Mouse (Mus musculus) myocyte (in vitro differentiated cells): ENCODE results near the gene Olfr419.

Experiments used
- E2F4 ChIP-seq: IDR thresholded peaks from one replicate; pipeline ENCODE4 v1.6.1; 2011; ENCODE audit warnings: mild to moderate bottlenecking, control low read depth, moderate library complexity; ENCODE audit not compliant: insufficient read depth
- MAX ChIP-seq: IDR thresholded peaks from one replicate; pipeline ENCODE4 v1.6.1; 2011; ENCODE audit warnings: low read depth, mild to moderate bottlenecking, control low read depth
- MYOD1 ChIP-seq, 3 experiments: IDR thresholded peaks; one replicate each; pipeline ENCODE4 v1.6.1; 2011; ENCODE audit warnings: control low read depth in 2 of 3, low read depth in 2 of 3, mild to moderate bottlenecking in 2 of 3, moderate library complexity in 1 of 3; ENCODE audit not compliant: insufficient read length in 2 of 3, control insufficient read depth in 1 of 3
- MYOG ChIP-seq, 3 experiments: IDR thresholded peaks; one replicate each; pipeline ENCODE4 v1.6.1; 2011; ENCODE audit warnings: control low read depth in 2 of 3, low read depth in 2 of 3, mild to moderate bottlenecking in 2 of 3; ENCODE audit not compliant: insufficient read length in 2 of 3, control insufficient read depth in 1 of 3, insufficient read depth in 1 of 3
- POLR2A ChIP-seq: IDR thresholded peaks from one replicate; pipeline ENCODE4 v1.6.1; 2011; ENCODE audit warnings: low read depth, mild to moderate bottlenecking, control low read depth, moderate library complexity; ENCODE audit not compliant: insufficient read length
- POLR2AphosphoS2 ChIP-seq: IDR thresholded peaks from one replicate; pipeline ENCODE4 v1.6.1; 2011; ENCODE audit warnings: low read depth, control low read depth; ENCODE audit not compliant: insufficient read length
- SRF ChIP-seq: IDR thresholded peaks from one replicate; pipeline ENCODE4 v1.6.1; 2011; ENCODE audit warnings: low read depth; ENCODE audit not compliant: control insufficient read depth, insufficient read length
- TCF12 ChIP-seq: IDR thresholded peaks from one replicate; pipeline ENCODE4 v1.6.1; 2011; ENCODE audit warnings: mild to moderate bottlenecking, control low read depth; ENCODE audit not compliant: poor library complexity, insufficient read depth, severe bottlenecking
- TCF3 ChIP-seq: IDR thresholded peaks from one replicate; pipeline ENCODE4 v1.6.1; 2011; ENCODE audit warnings: low read depth, control low read depth; ENCODE audit not compliant: insufficient read length
- USF1 ChIP-seq: IDR thresholded peaks from one replicate; pipeline ENCODE4 v1.6.1; 2011; ENCODE audit warnings: low read depth, mild to moderate bottlenecking, control low read depth, moderate library complexity

DNA sequence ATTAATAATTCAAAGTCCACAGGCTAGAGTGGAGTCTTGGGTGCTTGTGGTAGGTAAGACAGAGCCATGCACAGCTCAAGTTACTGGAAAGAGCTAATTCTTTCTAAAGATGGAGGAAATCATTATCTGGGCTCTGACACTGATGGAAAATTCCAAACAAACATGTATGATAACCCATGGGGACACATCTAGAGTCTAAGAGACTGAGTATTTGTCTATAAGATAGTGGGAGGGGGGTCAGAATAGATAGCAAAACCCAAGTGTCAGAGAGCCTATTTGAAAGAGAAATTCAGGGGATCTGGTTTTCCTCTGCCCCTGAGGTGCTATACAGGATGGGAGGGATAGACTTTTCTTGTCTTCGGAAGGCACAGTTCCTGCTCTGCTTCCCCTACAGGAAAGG is 5.8 kb downstream of the Olfr419 start:
- TF ChIP-seq POLR2A (no peak), TCF12 (no peak), POLR2AphosphoS2 (no peak), MYOG (IDR thresholded peaks at IDR 0.05; ENCODE audit: control insufficient read depth in 1 of 3, insufficient read depth in 1 of 3, insufficient read length in 2 of 3, low read depth in 2 of 3) (no peak), SRF (no peak), MAX (no peak), MYOD1 (IDR thresholded peaks at IDR 0.05; ENCODE audit: control insufficient read depth in 1 of 3, insufficient read length in 2 of 3, low read depth in 2 of 3) (no peak), TCF3 (no peak), E2F4 (no peak), USF1 (no peak)
